Mouse (Mus musculus) skeletal muscle tissue, postnatal 0 days (tissue): Measurements from ENCODE around the gene Rps15a. TPM values are rescaled to one million over a fixed set of nuclear protein-coding genes. Genes with fewer than 3 reads are reported as not detected.

Experiments
- polyA plus RNA-seq: library from polyadenylated mRNA; unstranded; fragments of >200 nt; fragmentation: Nextera tagmentation; extraction: Ambion mirVana; gene quantifications from 2 replicates; pipeline ENCODE4 v1.2.1, GENCODE M21; 2015

The Rps15a gene
- 421 and 503 TPM in 2 replicates for polyA plus RNA-seq

GRCm38 (mm10) chr7:118115877-118116568 lies at the start of gene Rps15a:
Gene Rps15a (minus strand): TSS chr7:118116188.

DNA sequence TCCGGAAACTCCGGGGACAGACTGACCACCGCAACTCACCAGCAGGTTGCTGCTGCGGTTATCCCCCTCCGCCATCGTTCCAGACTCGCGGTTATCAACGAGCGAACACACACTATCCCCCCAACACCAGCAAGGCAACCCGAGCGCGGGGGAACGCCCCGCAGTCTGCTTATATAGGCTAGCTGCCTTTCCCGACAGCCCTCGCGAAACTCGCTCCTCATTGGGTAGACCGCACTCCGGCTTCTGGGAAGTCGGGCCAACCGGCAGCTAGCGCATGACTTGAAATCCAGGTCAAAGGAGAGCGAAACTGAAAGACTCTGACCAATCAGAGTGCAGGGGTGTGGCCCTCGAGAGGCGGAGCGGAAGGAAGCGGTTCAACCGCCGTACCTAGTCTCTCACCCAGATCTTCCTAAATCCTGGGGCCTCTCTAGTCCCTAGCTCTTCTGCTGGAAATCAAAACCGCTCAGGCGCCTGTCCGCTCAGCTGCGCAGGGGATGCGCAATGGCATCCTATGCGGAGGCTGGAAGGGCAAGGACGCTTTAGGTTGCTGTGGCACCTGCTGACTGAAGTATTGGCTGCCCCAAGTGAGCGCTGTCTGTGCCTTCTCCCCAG lies 13.5 kb upstream of the Rps15a start, which contains the start of gene Arl6ip1:
Arl6ip1 (minus strand) TSS at position 233 of the 612 bp plus-strand sequence.

Other genes with a start within 250 kb of the Rps15a start
- gene Arl6ip1, start 13.5 kb upstream of the Rps15a start, polyA plus RNA-seq = 114 and 141 TPM in 2 replicates
- gene Smg1, start 127.5 kb upstream of the Rps15a start, polyA plus RNA-seq = 6.8 and 7.8 TPM in 2 replicates